Mouse (Mus musculus): Measurements from ENCODE around the gene Zfp57. TPM values are rescaled to one million over a fixed set of nuclear protein-coding genes. Genes with fewer than 3 reads are reported as not detected.

Zfp57 gene
- polyA plus RNA-seq, 1 experiment from 2014 or later: 3.4 TPM

GRCm38 (mm10) chr17:37056957-37057356 lies 56.0 kb downstream of the Zfp57 start:
- Histone ChIP-seq H3K36me3 (ENCODE audit: control insufficient read depth, insufficient read depth) (no peaks in the 10 kb centered on the region), H3K27me3 (ENCODE audit: control insufficient read depth, insufficient read depth, low read depth, low read length) (no peaks in the 10 kb centered on the region; the same call in 1 of the 2 replicates), H3K4me2 (ENCODE audit: low read depth, low read length) (no peak overlapping the region), H3K4me1 (ENCODE audit: control insufficient read depth, low read depth, low read length) (no peaks in the 10 kb centered on the region), H3K9me3 (replicated peaks; ENCODE audit: control insufficient read depth, low read length) (no peaks in the 10 kb centered on the region), H3K9ac (ENCODE audit: low read depth, low read length) (no peak overlapping the region), H3K27ac (ENCODE audit: low read length) (no peak overlapping the region), H3K4me3 (ENCODE audit: low read depth, low read length) (no peak overlapping the region)
- no peak for ATAC-seq (ENCODE audit: low read depth)
- WGBS (ENCODE audit: insufficient replicate concordance): 71% methylated on average over 6 of the region's 6 CpGs

Other genes starting within 250 kb of the Zfp57 start
- gene H2-M10.5, start 228.3 kb upstream of the Zfp57 start, polyA plus RNA-seq (2015; fragmentation: Nextera tagmentation; extraction: Ambion mirVana): not detected in 2 replicates
- not detected in 2 replicates for gene H2-M10.6, start 189.0 kb upstream of the Zfp57 start, polyA plus RNA-seq (2015; fragmentation: Nextera tagmentation; extraction: Ambion mirVana)
- 15.8 and 16.7 TPM in 2 replicates for gene Trim26, start 164.0 kb upstream of the Zfp57 start, polyA plus RNA-seq (2015; fragmentation: Nextera tagmentation; extraction: Ambion mirVana)
- gene Trim15, start 134.0 kb upstream of the Zfp57 start, polyA plus RNA-seq (2015; fragmentation: Nextera tagmentation; extraction: Ambion mirVana): 0.55 and 0.61 TPM in 2 replicates
- gene Trim10, start 131.6 kb upstream of the Zfp57 start, polyA plus RNA-seq (2015; fragmentation: Nextera tagmentation; extraction: Ambion mirVana): 285 and 295 TPM in 2 replicates
- gene Trim40, start 111.0 kb upstream of the Zfp57 start, polyA plus RNA-seq (2015; fragmentation: Nextera tagmentation; extraction: Ambion mirVana): not detected in 2 replicates
- 0.27 TPM in 1 of 2 replicates, not detected in the other for gene Trim31, start 103.0 kb upstream of the Zfp57 start, polyA plus RNA-seq (2015; fragmentation: Nextera tagmentation; extraction: Ambion mirVana)
- gene Rnf39, start 58.2 kb upstream of the Zfp57 start, polyA plus RNA-seq (2015; fragmentation: Nextera tagmentation; extraction: Ambion mirVana): 0.08 TPM in 1 of 2 replicates, not detected in the other
- gene Ppp1r11, start 49.4 kb upstream of the Zfp57 start, polyA plus RNA-seq (2015; fragmentation: Nextera tagmentation; extraction: Ambion mirVana): 23.9 and 28.8 TPM in 2 replicates
- gene Znrd1, start 42.6 kb upstream of the Zfp57 start, polyA plus RNA-seq (2015; fragmentation: Nextera tagmentation; extraction: Ambion mirVana): 20.9 and 21.3 TPM in 2 replicates
- 2.5 and 3.0 TPM in 2 replicates for gene Znrd1as, start 42.6 kb upstream of the Zfp57 start, polyA plus RNA-seq (2015; fragmentation: Nextera tagmentation; extraction: Ambion mirVana)
- gene 2410137M14Rik, start 19.9 kb upstream of the Zfp57 start, polyA plus RNA-seq (2015; fragmentation: Nextera tagmentation; extraction: Ambion mirVana): not detected in 2 replicates
- gene H2-M5, start 11.6 kb upstream of the Zfp57 start, polyA plus RNA-seq (2015; fragmentation: Nextera tagmentation; extraction: Ambion mirVana): not detected in 2 replicates
- gene Mog, start 22.2 kb downstream of the Zfp57 start, polyA plus RNA-seq (2015; fragmentation: Nextera tagmentation; extraction: Ambion mirVana): not detected in 2 replicates
- gene Gabbr1, start 44.8 kb downstream of the Zfp57 start, polyA plus RNA-seq (2015; fragmentation: Nextera tagmentation; extraction: Ambion mirVana): 0.46 and 1.0 TPM in 2 replicates
- gene Olfr90, start 87.3 kb downstream of the Zfp57 start, polyA plus RNA-seq (2015; fragmentation: Nextera tagmentation; extraction: Ambion mirVana): not detected in 2 replicates
- not detected in 2 replicates for gene Olfr91, start 97.1 kb downstream of the Zfp57 start, polyA plus RNA-seq (2015; fragmentation: Nextera tagmentation; extraction: Ambion mirVana)
- not detected in 2 replicates for gene Olfr92, start 118.9 kb downstream of the Zfp57 start, polyA plus RNA-seq (2015; fragmentation: Nextera tagmentation; extraction: Ambion mirVana)
- not detected in 2 replicates for gene Olfr93, start 160.3 kb downstream of the Zfp57 start, polyA plus RNA-seq (2015; fragmentation: Nextera tagmentation; extraction: Ambion mirVana)
- gene Ubd, start 192.7 kb downstream of the Zfp57 start, polyA plus RNA-seq (2015; fragmentation: Nextera tagmentation; extraction: Ambion mirVana): not detected in 2 replicates
- not detected in 2 replicates for gene Olfr94, start 199.8 kb downstream of the Zfp57 start, polyA plus RNA-seq (2015; fragmentation: Nextera tagmentation; extraction: Ambion mirVana)
- not detected in 2 replicates for gene Olfr95, start 212.0 kb downstream of the Zfp57 start, polyA plus RNA-seq (2015; fragmentation: Nextera tagmentation; extraction: Ambion mirVana)
- gene Olfr96, start 219.0 kb downstream of the Zfp57 start, polyA plus RNA-seq (2015; fragmentation: Nextera tagmentation; extraction: Ambion mirVana): not detected in 2 replicates
- not detected in 2 replicates for gene Olfr97, start 236.2 kb downstream of the Zfp57 start, polyA plus RNA-seq (2015; fragmentation: Nextera tagmentation; extraction: Ambion mirVana)